Mouse (Mus musculus): ENCODE data around the gene 1700025G04Rik.
"Not testable (repeated sequence)": the region's sequence is repeated elsewhere in the genome, so short reads cannot be mapped to it uniquely, and the experiment has no call there.

Gene 1700025G04Rik

GRCm38 (mm10) chr1:151858474-151858873 lies 231.5 kb downstream of the 1700025G04Rik start:
- no peak for DNase-seq (ENCODE audit: low read depth, low spot score)

DNA sequence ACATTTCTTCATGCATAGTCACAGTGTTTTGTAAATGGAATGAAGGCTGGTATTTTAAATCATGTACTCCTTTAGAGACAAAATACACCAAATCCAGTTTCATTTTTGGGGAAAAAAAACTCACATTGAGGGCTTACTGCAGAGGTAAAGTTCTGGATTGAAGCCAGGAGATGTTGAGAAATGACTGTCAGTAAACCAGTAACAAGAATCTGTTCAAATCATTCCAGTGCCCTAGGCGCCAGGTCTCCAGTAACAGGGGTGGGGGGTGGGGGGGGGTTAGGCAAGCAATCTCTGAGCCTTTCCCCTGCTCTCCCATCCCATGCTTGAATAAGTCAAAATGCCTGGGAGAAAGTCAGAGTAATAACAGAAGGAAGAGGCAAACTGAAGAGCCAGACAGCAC lies 234.4 kb downstream of the 1700025G04Rik start:
- no peak for DNase-seq (ENCODE audit: low read depth, low spot score)

GRCm38 (mm10) chr1:151851976-151852375 lies 237.9 kb downstream of the 1700025G04Rik start:
- no peak for DNase-seq (ENCODE audit: low read depth, low spot score)

DNA sequence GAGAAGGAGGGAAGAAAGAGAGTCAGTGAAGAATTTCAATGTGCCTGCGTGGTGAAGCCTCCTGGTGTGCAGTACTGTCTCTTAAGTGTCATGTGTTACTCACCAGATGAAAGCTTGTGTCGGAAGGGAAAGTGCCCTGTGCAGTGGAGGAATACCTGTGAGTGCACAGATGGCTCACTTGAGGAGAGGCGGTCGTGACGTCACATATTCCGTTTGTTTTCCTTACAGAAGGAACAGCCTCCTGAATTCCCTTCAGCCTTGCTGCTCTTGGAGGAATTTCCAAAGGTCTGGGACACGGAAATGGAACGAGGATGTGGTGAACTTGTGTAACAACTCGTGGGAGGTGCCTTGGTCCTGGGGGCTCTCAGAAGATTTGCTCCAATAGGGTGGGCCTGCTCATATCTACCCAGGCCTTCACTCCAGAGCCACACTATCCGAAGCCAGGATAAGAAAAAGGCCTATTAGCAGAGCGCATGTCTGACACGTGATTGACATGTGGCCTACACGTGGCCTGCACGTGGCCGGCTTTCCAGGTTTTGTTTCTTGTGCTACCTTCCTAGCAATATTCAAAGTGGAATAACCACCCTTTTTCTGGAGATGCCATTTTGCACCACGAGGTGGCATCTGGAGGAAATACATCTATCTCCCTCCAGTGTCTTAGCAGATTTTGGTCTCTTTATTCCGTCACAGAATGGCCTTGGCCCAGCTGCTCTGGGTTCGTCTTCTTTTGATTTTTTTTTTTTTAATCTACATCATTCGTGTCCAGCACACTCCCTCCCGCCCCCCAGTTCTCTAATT lies 238.7 kb downstream of the 1700025G04Rik start:
- DNase-seq (ENCODE audit: low read depth, low spot score) = no peak

GRCm38 (mm10) chr1:151849993-151850608 lies 239.8 kb downstream of the 1700025G04Rik start:
- no peak for DNase-seq (ENCODE audit: low read depth, low spot score)

DNA sequence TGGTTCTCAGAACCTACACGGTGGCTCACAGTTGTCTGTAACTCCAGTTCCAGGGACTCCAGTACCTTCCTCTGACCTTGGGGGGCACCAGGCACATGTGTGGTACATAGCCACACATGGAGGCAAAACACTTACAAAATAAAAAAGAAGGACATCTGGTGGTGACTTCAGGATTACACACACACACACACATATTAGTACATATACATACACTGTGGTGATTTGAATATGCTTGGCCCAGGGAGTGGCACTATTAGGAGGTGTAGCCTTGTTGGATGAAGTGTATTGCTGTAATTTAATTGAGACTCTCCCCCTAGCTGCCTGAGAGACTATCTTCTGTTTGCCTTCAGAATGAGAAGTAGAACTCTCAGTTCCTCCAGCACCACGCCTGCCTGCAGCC lies 241.6 kb downstream of the 1700025G04Rik start:
- DNase-seq (ENCODE audit: low read depth, low spot score) = no peak

GRCm38 (mm10) chr1:151845926-151846782 lies 243.8 kb downstream of the 1700025G04Rik start:
- peak; percentile 13 for DNase-seq (ENCODE audit: low read depth, low spot score)

GRCm38 (mm10) chr1:151845252-151845832 lies 244.6 kb downstream of the 1700025G04Rik start:
- no peak for DNase-seq (ENCODE audit: low read depth, low spot score)

DNA sequence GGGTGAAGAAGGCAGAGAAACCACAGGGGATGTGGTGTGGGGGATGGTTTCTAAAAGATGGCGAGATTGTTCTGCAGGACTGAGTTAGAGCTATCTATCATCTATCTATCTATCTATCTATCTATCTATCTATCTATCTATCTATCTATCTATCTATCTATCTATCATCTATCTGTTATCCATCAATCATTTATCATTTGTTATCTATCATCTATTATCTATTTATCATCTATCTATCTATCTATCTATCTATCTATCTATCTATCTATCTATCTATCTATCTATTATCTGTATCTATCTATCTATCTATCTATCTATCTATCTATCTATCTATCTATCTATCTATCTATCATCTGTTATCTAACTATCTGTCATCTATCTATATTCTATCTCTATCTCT lies 249.6 kb downstream of the 1700025G04Rik start:
- DNase-seq (ENCODE audit: low read depth, low spot score) = not testable (repeated sequence)

GRCm38 (mm10) chr1:151835261-151835660 lies 254.7 kb downstream of the 1700025G04Rik start:
- no peak for DNase-seq (ENCODE audit: low read depth, low spot score)

DNA sequence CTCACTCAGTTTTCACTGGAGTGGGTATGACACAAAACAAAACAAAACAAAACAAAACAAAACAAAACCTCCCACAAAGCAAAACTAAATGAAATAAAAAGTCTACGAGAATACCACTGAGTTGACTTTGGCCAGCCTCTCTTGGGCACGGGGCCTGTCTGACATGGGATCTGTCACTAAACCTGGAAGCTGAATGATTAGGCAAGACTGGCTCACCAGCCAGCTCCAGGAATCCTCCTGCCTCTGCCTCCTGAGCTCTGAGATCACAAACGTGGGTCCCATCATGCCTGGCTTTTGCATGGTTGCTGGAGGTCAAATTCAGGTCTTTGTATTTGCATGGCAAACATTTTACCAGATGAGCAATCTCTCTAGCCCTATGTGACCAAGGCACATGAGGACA lies 258.1 kb downstream of the 1700025G04Rik start:
- no peak for DNase-seq (ENCODE audit: low read depth, low spot score)

GRCm38 (mm10) chr1:151825065-151825464 lies 264.9 kb downstream of the 1700025G04Rik start:
- DNase-seq (ENCODE audit: low read depth, low spot score) = peak; percentile 36

DNA sequence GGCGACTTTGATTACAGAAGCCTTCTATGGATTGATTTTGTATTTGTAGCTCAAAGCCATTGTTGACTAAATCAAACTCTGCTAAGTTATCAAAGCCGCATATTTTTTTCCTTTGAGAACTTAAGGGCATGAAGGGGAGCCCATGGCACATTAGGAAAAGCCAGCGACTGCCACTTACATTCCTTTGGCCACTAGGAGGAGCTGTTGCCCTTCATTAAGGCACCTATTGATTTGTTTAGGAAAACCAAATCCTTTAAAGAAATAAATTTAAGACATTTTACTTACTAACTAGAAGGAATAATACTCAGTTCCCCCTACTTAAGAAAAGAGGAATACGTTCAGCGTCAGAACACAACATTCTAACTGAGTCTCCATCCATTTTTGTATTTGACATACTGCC lies 269.5 kb downstream of the 1700025G04Rik start:
- DNase-seq (ENCODE audit: low read depth, low spot score) = peak; percentile 56

GRCm38 (mm10) chr1:151819190-151819589 lies 270.7 kb downstream of the 1700025G04Rik start:
- no peak for DNase-seq (ENCODE audit: low read depth, low spot score)

GRCm38 (mm10) chr1:151816051-151816450 lies 273.9 kb downstream of the 1700025G04Rik start:
- no peak for DNase-seq (ENCODE audit: low read depth, low spot score)

- no peak for DNase-seq (ENCODE audit: low read depth, low spot score)
These were observed 277.8 kb downstream of the 1700025G04Rik start for GRCm38 (mm10) chr1:151812004-151812712.

DNA sequence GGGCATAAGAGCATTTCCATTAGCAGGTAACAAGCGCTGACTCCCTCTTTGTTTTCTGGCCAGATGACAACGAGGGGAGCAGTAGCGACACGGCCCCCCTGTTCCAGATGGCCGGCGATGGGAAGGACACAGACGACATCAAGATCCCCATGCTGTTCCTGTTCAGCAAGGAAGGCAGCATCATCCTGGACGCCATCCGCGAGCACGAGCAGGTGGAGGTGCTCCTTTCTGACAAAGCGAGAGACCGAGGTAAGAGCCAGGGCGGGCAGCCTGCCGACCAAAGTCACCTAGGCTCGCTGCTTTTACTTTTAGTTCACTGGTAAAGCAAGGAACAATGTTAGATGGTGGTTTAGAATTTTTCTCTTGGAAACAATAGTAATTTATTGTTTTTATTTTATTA lies 278.5 kb downstream of the 1700025G04Rik start:
- no peak for DNase-seq (ENCODE audit: low read depth, low spot score)

DNA sequence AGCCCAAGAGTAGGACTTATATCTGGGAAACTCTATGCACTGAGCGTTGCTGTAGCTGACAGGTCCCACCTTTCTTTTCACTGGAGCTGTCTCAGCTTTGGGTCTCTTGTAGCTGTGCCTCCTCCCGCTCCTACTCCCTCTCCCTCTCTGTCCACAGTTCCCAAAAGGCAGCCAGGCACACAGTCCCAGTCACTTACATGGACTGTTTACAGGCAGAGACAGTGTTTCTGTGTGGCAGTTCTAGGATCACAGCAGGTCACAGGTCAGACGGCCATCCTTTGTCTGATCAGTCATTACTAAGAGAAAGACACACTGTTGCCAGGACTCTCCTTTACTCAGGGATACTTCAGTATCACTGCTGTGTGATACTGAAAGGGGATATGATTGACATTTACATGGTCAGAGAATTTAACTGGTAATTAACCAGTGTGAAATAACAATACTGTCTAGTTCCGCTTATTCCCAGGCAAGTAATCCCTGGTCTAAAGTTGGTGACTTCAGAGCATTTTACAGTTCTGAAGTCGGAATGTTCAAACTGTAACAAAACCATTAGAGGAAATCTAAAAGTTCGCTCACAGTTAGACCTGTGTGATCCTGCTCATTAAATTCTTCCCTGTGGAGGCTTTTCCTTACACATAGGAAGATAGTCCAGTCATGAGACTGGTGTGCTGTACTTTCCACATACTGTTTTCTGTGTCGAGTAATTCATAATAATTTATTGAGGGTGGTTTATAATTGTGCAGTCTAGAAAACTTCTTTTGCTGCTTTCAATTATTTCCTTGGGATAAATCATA lies 279.1 kb downstream of the 1700025G04Rik start:
- no peak for DNase-seq (ENCODE audit: low read depth, low spot score)

DNA sequence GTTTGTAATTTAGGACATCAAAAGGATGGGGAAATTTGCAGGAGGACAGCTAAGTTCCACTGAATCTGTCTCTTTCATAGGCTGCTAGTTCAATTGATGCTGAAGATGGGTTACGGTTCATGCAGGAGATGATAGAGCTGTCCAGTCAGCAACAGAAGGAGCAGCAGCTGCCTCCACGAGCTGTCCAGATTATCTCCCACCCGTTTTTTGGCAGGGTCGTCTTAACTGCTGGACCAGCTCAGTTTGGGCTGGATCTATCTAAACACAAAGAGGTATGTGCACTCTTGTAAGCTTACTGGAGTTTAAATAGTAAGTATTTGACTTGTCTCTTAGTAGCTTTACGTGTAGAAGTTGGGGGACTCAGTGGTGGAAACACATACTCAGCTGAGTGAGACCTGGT lies 282.6 kb downstream of the 1700025G04Rik start:
- no peak for DNase-seq (ENCODE audit: low read depth, low spot score)

GRCm38 (mm10) chr1:151802795-151803194 lies 287.1 kb downstream of the 1700025G04Rik start:
- DNase-seq (ENCODE audit: low read depth, low spot score) = not testable (repeated sequence)
